In the genomic region with DNA sequence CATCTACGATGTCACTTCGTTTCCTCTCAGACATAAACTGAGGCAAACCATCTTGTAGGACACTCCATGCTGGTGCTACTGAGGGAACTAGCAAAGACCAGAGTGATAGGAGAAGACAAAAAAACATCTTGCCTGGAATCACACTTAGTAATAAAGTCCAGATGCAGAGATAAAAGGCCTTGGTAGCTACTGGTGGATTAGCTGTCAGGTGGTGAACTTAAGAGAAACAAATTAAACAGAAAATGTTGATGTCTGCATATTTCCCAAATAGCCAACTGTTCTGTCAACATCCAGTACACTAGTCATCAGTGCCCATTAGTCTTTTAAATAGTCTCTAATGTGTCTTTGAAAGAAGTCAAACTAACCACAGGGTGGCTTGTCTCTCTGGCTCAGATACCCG, we compare ENCODE assay signal across 20 mouse cellular contexts. TPM values are rescaled to one million over a fixed set of nuclear protein-coding genes. Genes with fewer than 3 reads are reported as not detected.
DNase-seq lines count a peak whose midpoint lies in the region; ATAC-seq and TF ChIP-seq lines count a peak whose summit lies in the region.
"Had no signal": no experiment of that assay in that cellular context is flagged by ENCODE, and none has a peak within 500 bp of the region (broad histone marks: within the 10 kb centered on the region; RNA-seq: fewer than 3 reads in every experiment).

No protein-coding gene starts in this region.

- no peak overlapping the region for H3K4me3 ChIP-seq in liver, adult 2 months (ENCODE audit: insufficient read depth, low read depth, low read length)
- no peak overlapping the region for H3K4me3 ChIP-seq in liver, embryonic 11.5 days (ENCODE audit: low read depth, low read length)

- H3K4me1 ChIP-seq in liver, adult 2 months (ENCODE audit: control insufficient read depth, insufficient read depth, low read length): peaks cover 30% of the 10 kb centered on the region
- no peaks in the 10 kb centered on the region for H3K4me1 ChIP-seq in liver, embryonic 11.5 days (replicated peaks; ENCODE audit: control insufficient read depth, insufficient read depth, low read length)

- no peaks in the 10 kb centered on the region for H3K36me3 ChIP-seq in liver, adult 2 months (ENCODE audit: control insufficient read depth, insufficient read depth, low read length)
- no peaks in the 10 kb centered on the region for H3K36me3 ChIP-seq in liver, embryonic 11.5 days (ENCODE audit: control insufficient read depth, insufficient read depth, low read length)
- H3K36me3 ChIP-seq: G1E had no signal

- peak overlapping the region; percentile 71 for H3K9ac ChIP-seq in liver, adult 2 months (ENCODE audit: low read depth, low read length)
- no peak overlapping the region for H3K9ac ChIP-seq in liver, embryonic 11.5 days (ENCODE audit: low read depth, low read length)

- H3K9me3 ChIP-seq in liver, embryonic 11.5 days (ENCODE audit: control insufficient read depth, low read length): no peaks in the 10 kb centered on the region

- no peak for TF ChIP-seq CTCF in liver, adult 2 months (IDR thresholded peaks at IDR 0.05; ENCODE audit: low read depth, low read length)

- no peak for ATAC-seq in liver, embryonic 11.5 days (replicated peaks; ENCODE audit: low FRiP score)
- ATAC-seq: activated CD4-positive, CD25-positive, alpha-beta regulatory T cell, adult 4 months; CD4-positive, CD25-positive, alpha-beta regulatory T cell, adult 4 months; Patski had no signal

- peak; percentile 94 for DNase-seq in liver, adult 2 months (ENCODE audit: extremely low read depth, low read depth, low spot score)
- no peak for DNase-seq in liver, embryonic 11.5 days (ENCODE audit: low spot score)
- DNase-seq: adrenal gland, adult 2 months; adrenal gland, adult 8-10 months; adrenal gland, postnatal 10 days; adrenal gland, postnatal 14 days; adrenal gland, postnatal 25 days; adrenal gland, postnatal 36 days; B cell, adult 2 months; cerebellum, adult 11 months; cerebellum, adult 11-12 months; cerebellum, adult 18-20 months; cerebellum, adult 2 months had no signal

- H3K79me2 ChIP-seq in liver, adult 2 months (ENCODE audit: control insufficient read depth, insufficient read depth, low read length): no peaks in the 10 kb centered on the region

- TF ChIP-seq POLR2A in liver, adult 2 months (IDR thresholded peaks at IDR 0.05; ENCODE audit: extremely low read depth, insufficient read depth, low read length): no peak

- WGBS in liver, adult 2 months: 46% methylated on average over 3 of the region's 3 CpGs
- 81% methylated on average over 3 of the region's 3 CpGs for WGBS in liver, embryonic 11.5 days

- H3K27me3 ChIP-seq in liver, adult 2 months (ENCODE audit: control insufficient read depth, insufficient read depth, low read length): no peaks in the 10 kb centered on the region
- H3K27me3 ChIP-seq in liver, embryonic 11.5 days (replicated peaks; ENCODE audit: control insufficient read depth, insufficient read depth, low read length): no peaks in the 10 kb centered on the region
- H3K27me3 ChIP-seq: CH12.LX had no signal

- no peak overlapping the region for H3K4me2 ChIP-seq in liver, embryonic 11.5 days

- peak overlapping the region; percentile 99 for H3K27ac ChIP-seq in liver, adult 2 months (replicated peaks; ENCODE audit: insufficient read depth, low read depth, low read length)
- no peak overlapping the region for H3K27ac ChIP-seq in liver, embryonic 11.5 days (ENCODE audit: low read depth, low read length)

RNA-seq across cellular contexts. Expression of gene Nudt7, which starts 40.0 kb away (rescaled TPM):
- total RNA-seq in liver, adult 2 months (2014; rRNA removed): 221 and 394 TPM in 2 replicates
- polyA plus RNA-seq in liver, adult 2 months (2012; rRNA removed): 233 and 293 TPM in 2 replicates
- 19.8 and 21.9 TPM in 2 replicates for polyA plus RNA-seq in liver, embryonic 11.5 days (2014; fragmentation: Nextera tagmentation; extraction: Ambion mirVana)
- total RNA-seq: MEL had no signal
- polyA plus RNA-seq: C2C12, G1E had no signal

Comparison
In these comparisons a context has a peak if more than half of its experiments do, and no peak if none do; other contexts are left out.
1. RNA of gene Nudt7, which starts 40.0 kb away (polyA plus RNA-seq): 233 to 293 TPM in liver, adult 2 months; 19.8 to 21.9 TPM in liver, embryonic 11.5 days; every median in the first group is over 10 times any median in the second.